Mouse (Mus musculus): Measurements from ENCODE around the gene Ly6c2. TPM values are rescaled to one million over a fixed set of nuclear protein-coding genes. Genes with fewer than 3 reads are reported as not detected.
A peak's percentile ranks its signal among the peaks of the same experiment; 100 is the strongest.
"Not testable (repeated sequence)": the region's sequence is repeated elsewhere in the genome, so short reads cannot be mapped to it uniquely, and the experiment has no call there.

The Ly6c2 gene
- polyA plus RNA-seq, 1 experiment: 0.33 TPM

DNA sequence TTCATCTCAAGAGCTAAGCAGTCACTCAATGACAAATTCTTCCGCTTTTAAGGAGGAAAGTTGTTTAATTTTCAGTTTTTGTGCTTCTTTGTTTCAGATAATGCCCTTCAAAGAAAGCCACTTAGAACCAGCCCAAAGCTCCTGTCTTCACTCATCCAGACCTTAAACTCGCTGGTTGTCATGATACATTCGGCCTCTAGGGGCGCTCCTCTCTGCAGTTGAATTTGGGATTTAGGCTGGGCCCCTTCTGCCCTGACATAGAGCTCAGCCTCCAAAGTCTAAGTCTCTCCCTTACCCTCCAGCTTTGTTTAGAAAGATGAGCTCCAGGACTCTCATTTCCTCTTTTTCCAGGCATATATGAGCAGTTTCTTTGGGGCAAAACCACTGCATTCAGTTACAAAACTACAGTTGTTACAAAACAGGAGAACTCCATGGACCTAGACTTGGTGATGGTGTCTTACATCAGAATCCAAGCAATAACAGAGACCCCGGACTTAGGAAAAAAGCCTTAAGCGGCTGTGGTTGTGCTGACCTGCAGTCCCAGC lies 49.7 kb downstream of the Ly6c2 start:
- TF ChIP-seq CTCF (IDR thresholded peaks at IDR 0.05; ENCODE audit: control insufficient read depth, insufficient read depth, insufficient replicate concordance, low read depth, low read length): peak; percentile 43; the same call in 1 of the 2 replicates
- H3K27me3 ChIP-seq (ENCODE audit: control insufficient read depth, insufficient read depth, low read length); H3K4me1 ChIP-seq (ENCODE audit: control insufficient read depth, insufficient read depth, low read length); H3K36me3 ChIP-seq (ENCODE audit: control insufficient read depth, insufficient read depth, low read length); H3K4me3 ChIP-seq (ENCODE audit: control insufficient read depth, low read depth, low read length); H3K27ac ChIP-seq (ENCODE audit: control insufficient read depth, insufficient read depth, low read depth, low read length): not testable (repeated sequence)

DNA sequence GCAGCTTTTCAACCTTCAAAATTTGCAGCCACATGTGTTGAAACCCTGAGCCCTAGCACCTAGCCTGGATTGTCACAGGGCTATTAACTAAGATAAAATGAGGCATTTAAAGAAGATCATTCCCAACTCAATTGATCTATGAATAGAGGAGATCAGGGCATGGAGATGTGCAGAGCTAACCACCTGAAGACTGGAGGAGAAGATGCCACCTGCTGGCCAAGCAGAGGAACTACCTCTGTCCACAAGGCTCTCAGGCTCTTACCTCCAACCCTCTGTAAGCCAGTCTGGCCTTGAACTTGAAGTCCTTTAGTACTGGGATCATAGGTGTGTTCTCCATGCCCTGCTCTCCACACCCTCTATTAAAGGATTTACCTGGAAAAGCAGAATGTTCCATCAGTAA lies 51.3 kb downstream of the Ly6c2 start:
- Histone ChIP-seq H3K27me3 (ENCODE audit: control insufficient read depth, insufficient read depth, low read length) (no peaks in the 10 kb centered on the region), H3K4me1 (ENCODE audit: control insufficient read depth, insufficient read depth, low read length) (no peaks in the 10 kb centered on the region), H3K4me3 (ENCODE audit: control insufficient read depth, low read depth, low read length) (no peak overlapping the region), H3K27ac (ENCODE audit: control insufficient read depth, insufficient read depth, low read depth, low read length) (no peak overlapping the region), H3K36me3 (ENCODE audit: control insufficient read depth, insufficient read depth, low read length) (no peaks in the 10 kb centered on the region)
- TF ChIP-seq CTCF (IDR thresholded peaks at IDR 0.05; ENCODE audit: control insufficient read depth, insufficient read depth, insufficient replicate concordance, low read depth, low read length) (peak; percentile 76; the same call in 1 of the 2 replicates), POLR2A (IDR thresholded peaks at IDR 0.05; ENCODE audit: control insufficient read depth, low read depth, low read length) (no peak)

Other genes starting within 250 kb of the Ly6c2 start
- gene 2010109I03Rik, start 214.9 kb downstream of the Ly6c2 start, polyA plus RNA-seq (2012; rRNA removed): 12.3 and 12.7 TPM in 2 replicates
- 0.26 and 0.37 TPM in 2 replicates for gene Ly6i, start 128.5 kb downstream of the Ly6c2 start, polyA plus RNA-seq (2012; rRNA removed)
- 4.6 and 25.2 TPM in 2 replicates for gene Ly6a, start 113.9 kb downstream of the Ly6c2 start, polyA plus RNA-seq (2012; rRNA removed)
- 14.0 and 20.0 TPM in 2 replicates for gene Ly6c1, start 63.1 kb downstream of the Ly6c2 start, polyA plus RNA-seq (2012; rRNA removed)
- gene Ly6g, start 43.3 kb upstream of the Ly6c2 start, polyA plus RNA-seq (2012; rRNA removed): not detected in 2 replicates
- gene BC025446, start 104.4 kb upstream of the Ly6c2 start, polyA plus RNA-seq (2012; rRNA removed): not detected in 2 replicates
- gene Ly6f, start 156.5 kb upstream of the Ly6c2 start, polyA plus RNA-seq (2012; rRNA removed): 23.7 TPM in 1 of 2 replicates, not detected in the other